Mouse (Mus musculus) ovary, postnatal 14 days (tissue): ENCODE data around the gene Scgb3a1.

Experiments
- DNase-seq: peaks from one replicate; pipeline ENCODE4 v3.0.0; 2022; ENCODE audit warnings: low spot score

Scgb3a1 gene

GRCm38 (mm10) chr11:49658791-49659469 lies 4.5 kb upstream of the Scgb3a1 start:
- no peak for DNase-seq

- DNase-seq, result no peak
Measured at GRCm38 (mm10) chr11:49659470-49659799, 4.0 kb upstream of the Scgb3a1 start.

- DNase-seq, result no peak
Measured at GRCm38 (mm10) chr11:49662292-49662780, 1.1 kb upstream of the Scgb3a1 start.

- DNase-seq, result no peak
Measured at GRCm38 (mm10) chr11:49664262-49665140, 1.1 kb downstream of the Scgb3a1 start.

- no peak for DNase-seq
Measured at GRCm38 (mm10) chr11:49665462-49665861, 2.1 kb downstream of the Scgb3a1 start.

GRCm38 (mm10) chr11:49673433-49673832 lies 10.0 kb downstream of the Scgb3a1 start:
- no peak for DNase-seq

- DNase-seq, result no peak
Measured at GRCm38 (mm10) chr11:49684237-49684973, 21.0 kb downstream of the Scgb3a1 start.

- DNase-seq, result no peak
Measured at GRCm38 (mm10) chr11:49695013-49695412, 31.6 kb downstream of the Scgb3a1 start.

- DNase-seq, result no peak
Measured at GRCm38 (mm10) chr11:49695695-49696094, 32.3 kb downstream of the Scgb3a1 start.

GRCm38 (mm10) chr11:49696472-49696871 lies 33.1 kb downstream of the Scgb3a1 start:
- no peak for DNase-seq

GRCm38 (mm10) chr11:49697779-49698178 lies 34.4 kb downstream of the Scgb3a1 start:
- no peak for DNase-seq

- no peak for DNase-seq
Measured at GRCm38 (mm10) chr11:49699079-49699478, 35.7 kb downstream of the Scgb3a1 start.

- DNase-seq, result no peak
Measured at GRCm38 (mm10) chr11:49702014-49702413, 38.6 kb downstream of the Scgb3a1 start.

GRCm38 (mm10) chr11:49704804-49705203 lies 41.4 kb downstream of the Scgb3a1 start:
- no peak for DNase-seq

GRCm38 (mm10) chr11:49707834-49708233 lies 44.4 kb downstream of the Scgb3a1 start:
- no peak for DNase-seq

- DNase-seq, result no peak
Measured at GRCm38 (mm10) chr11:49710664-49711063, 47.3 kb downstream of the Scgb3a1 start.

GRCm38 (mm10) chr11:49711981-49712554 lies 48.7 kb downstream of the Scgb3a1 start:
- no peak for DNase-seq

- peak; percentile 97 for DNase-seq
Measured at GRCm38 (mm10) chr11:49712555-49713335, 49.3 kb downstream of the Scgb3a1 start, which contains the start of gene Cnot6. TSS of gene Cnot6 (minus strand) at chr11:49712723.

GRCm38 (mm10) chr11:49713336-49714334 lies 50.2 kb downstream of the Scgb3a1 start:
- DNase-seq, result no peak
